Mouse (Mus musculus): ENCODE measurements around the gene Ccdc77.

The Ccdc77 gene

DNA sequence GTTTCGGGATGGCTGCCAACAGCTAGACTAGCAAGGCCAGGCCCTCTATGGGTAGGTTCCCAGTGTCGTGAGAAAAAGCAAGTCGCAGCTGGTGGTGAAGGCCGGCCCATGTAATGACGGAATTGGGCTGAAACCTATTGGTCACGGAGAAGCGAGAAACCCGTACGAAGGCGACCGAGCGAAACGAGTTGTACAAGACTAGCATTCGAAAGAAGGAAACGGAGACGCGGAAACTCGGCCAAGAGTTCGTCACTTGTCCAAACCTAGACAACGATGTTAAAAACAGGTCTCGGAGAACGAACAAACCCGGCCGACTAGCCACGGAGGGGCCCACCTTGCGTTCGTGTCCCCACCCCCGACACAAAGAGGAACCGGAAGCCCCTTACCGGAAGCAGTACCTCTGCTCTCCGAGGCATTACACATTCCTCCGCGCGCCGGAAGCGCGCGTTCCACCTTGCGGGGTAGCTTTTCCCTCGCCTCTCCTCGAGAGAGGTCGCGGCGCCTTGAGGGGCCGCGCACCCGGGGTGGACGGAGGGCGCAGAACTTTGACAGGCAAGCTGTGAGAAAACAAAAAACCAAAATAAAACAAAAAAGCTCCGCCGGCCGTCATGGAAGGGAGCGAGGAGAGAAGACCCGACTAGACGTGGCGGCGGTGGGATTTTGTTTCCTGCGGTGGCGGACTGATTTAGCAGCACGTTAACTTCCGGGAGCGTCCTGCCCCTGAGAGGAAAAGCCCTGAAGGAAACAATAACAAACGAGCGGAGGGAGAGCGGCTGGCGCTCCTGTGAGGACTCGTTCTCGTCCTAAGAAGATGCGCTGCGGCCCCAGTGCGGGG is at the start of gene Ccdc77, which contains the start of gene Kdm5a:
Gene Ccdc77, minus strand, starts transcription at position 687 of the 835 bp plus-strand sequence.
Gene Kdm5a, plus strand, starts transcription at position 437 of the 835 bp plus-strand sequence.
- DNase-seq = peak; percentile 94

GRCm38 (mm10) chr6:120403936-120404335 is 39.8 kb upstream of the Ccdc77 start:
- no peak for DNase-seq

DNA sequence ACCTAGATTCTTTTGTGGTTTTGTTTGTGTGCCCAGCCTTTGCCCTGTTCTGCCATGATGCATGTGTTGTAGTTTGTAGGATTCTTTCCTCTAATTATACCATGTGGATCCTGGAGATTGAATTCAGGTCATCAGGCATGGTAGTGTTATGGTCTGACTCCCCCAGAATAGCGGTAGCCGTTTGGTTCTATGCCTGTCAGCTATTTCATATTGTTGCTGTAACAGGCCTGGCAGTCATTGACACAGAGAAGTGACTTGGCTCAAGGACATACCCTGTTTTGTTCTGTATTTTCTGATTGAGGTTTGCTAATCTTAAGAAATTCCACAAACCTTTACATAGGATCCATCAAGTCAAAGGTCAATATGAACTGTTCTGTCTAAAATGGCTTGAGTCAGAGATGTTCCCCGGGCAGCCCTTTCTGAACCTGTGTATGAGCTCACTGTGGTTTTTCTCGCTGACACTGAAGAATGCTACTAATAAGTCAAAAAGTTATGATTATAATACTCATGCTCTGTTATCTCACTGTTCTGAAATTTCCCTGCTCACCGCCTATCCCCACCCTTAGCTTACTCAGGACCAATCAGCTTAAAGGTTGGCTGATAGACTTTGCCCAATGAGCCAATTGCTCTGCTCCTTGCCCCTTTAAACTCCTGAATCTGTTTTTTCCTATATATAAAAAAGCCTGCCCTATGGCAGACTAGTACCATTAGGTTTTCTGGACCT is 31.6 kb upstream of the Ccdc77 start:
- no peak for DNase-seq

DNA sequence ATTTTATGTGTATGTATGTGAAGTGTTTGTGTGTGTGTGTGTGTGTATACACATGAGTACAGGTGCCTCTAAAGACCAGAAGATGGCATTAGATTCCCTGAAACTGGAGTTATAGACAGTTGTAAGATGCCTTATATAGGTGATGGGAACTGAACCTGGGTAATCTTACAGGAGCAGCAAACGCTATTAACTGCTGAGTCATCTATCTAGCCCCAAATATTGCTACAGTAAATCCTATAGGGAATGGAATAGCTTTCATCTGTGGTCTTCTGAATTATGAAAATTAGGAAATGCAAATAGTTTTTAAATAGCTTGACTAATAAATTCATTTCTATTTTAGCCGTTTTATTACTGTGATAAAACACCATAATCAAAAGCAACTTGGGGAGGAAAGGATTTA is 28.6 kb upstream of the Ccdc77 start:
- DNase-seq = no peak

DNA sequence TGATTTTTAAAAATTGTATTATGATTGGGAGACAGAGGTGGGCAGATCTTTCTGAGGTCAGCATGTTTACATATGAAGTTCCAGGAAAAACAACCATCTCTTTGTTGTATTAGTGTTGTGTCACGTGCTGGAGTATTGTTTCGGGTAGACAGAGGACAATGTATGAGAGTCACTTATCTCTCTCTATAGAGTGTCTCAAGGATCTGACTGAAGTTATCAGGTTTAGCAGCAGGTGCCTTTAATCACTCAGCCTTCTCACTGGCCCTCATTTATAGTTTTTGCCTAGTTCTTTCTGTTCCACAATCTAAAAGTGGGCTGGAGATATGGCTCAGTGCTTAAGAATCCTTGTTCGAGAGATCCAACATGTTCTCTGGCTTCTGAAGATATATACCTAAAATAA is 25.9 kb upstream of the Ccdc77 start:
- DNase-seq = no peak

GRCm38 (mm10) chr6:120376736-120377135 is 12.6 kb upstream of the Ccdc77 start:
- DNase-seq = no peak

GRCm38 (mm10) chr6:120365051-120365450 is 877 bp upstream of the Ccdc77 start:
- no peak for DNase-seq

- DNase-seq = no peak
These were observed 340 bp upstream of the Ccdc77 start for GRCm38 (mm10) chr6:120364523-120364905.

DNA sequence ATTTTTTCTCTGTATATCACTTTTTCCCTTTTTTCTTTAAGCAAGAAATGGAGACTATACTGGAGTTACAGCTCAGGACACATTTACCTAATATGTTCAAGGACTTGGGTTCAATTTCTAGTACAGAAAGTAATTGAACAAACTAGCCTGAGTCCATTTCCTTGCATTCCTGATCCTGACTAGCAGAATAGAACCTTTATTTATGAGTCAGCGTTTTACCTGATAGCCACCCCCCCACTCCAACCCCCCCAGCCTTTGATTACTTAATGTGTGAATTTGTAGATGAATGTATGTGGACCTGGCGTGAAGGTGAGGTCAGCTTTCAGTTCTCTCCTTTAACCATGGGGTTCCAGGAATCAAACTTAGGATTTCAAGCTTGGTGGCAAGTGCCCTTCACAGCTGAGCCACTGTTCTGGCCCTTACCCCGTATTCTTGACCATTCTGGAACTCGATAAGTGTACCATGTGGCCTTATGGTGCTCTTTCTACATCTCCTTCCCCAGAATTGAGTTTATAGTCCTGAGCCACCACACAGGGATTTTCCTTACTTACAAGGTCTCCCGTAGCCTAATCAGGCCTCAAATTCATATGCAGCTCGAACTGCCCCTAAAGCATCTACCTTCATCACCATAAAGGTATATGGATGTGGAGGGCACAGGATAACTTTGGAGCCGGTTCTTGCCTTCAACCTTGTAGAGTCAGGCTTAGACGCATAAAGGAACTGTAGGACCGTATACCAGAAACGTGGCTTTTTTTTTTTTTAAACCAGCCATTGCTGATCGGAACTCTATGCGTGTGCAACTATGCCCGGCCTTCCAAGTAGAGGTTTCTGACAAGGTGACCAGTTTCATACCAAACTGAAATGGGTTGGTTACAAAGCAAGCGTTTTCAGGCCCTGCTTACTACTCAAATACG is 1.1 kb downstream of the Ccdc77 start:
- peak; percentile 3 for DNase-seq

DNA sequence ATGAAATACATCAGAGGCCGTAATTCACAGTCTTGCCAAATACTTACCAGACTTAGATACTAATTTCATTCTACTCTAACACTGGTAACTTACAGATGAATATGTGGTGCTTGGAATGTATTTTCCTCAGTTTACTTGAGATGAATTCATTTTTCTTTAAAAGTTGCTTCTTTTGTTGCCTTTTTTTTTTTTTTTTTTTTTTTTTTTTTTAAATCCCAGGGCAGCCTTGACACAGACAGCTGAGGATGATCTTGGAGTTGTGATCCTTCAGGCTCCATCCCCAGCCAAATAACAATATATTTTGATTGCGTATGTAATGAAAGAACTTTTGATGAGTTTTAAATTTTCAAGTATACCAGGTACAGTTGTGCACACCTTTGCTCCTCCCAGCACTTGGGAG is 2.0 kb downstream of the Ccdc77 start:
- no peak for DNase-seq

GRCm38 (mm10) chr6:120356951-120357945 is 6.9 kb downstream of the Ccdc77 start:
- DNase-seq = peak; percentile 82

DNA sequence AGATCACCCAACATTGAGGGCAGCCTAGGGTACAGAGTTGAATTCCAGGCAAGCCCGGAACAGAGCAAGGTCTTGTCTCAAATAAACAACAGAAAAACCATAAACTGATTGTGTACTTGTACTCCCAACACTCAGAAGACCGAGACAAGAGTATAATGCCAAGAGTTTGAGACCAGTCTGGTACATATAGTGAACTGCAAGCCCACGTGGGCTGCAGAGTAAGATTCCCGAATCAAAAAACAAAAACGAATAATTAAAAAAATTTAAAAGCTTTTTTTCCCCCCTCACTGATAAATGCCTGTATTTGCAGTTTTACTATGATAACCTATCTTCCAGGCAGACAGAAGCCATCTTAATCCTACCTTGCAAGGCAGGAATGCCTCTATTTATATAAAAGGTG is 7.7 kb downstream of the Ccdc77 start:
- DNase-seq = no peak

DNA sequence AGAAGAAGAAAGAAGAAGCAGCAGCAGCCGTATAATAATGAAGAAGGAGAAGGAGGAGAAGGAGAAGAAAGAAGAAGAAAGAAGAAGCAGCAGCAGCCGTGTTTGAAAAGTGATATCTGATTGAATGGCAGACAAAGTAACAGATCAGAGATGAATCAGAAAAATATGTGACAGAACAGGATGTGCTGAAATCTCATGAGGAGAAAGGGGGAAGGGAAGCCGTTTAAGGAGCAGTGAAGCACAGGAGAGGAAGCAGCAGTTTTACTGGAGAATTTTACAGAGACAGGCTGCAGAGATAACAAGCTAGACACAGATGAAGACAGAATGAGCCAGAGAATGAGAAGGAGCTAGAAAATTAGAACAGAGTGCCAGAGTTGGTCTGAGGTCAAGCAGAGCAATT is 15.2 kb downstream of the Ccdc77 start:
- DNase-seq = no peak

DNA sequence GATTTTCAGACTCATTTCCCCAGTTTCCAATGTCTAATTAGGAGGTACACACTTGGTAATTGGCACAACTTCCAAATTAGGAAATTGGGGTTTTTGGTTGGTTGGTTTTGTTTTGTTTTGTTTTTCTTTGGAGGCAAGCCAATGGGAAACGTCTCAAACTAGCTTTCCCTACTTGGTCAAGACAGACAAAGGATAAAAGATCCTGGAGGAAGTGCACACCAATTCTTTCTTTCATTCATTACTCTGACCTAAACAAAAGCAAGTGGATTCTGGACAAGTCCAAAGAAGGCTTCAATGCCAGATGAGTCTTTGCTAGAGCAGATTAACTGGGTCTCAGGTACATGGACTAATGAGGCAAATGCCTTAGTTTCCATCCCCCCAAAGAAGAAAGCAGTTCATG is 20.2 kb downstream of the Ccdc77 start:
- no peak for DNase-seq

DNA sequence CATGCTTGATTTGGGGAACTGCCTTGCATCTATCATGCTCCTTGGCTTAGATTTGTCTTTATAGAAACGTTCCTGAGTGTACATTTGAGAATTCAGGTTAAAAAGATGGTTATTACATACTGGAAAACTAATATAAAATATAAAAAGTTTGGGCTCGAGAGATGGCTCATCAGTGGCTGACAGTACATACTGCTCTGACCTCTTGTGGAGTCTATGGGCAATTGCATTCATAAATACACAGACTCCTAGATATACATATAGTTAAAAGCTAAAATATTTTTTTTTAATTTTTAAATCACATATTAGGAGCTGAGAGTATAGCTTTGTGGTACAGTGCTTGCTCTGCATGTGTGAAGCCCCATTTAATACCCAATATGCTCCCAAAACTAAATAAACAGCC is 31.8 kb downstream of the Ccdc77 start:
- DNase-seq = no peak

DNA sequence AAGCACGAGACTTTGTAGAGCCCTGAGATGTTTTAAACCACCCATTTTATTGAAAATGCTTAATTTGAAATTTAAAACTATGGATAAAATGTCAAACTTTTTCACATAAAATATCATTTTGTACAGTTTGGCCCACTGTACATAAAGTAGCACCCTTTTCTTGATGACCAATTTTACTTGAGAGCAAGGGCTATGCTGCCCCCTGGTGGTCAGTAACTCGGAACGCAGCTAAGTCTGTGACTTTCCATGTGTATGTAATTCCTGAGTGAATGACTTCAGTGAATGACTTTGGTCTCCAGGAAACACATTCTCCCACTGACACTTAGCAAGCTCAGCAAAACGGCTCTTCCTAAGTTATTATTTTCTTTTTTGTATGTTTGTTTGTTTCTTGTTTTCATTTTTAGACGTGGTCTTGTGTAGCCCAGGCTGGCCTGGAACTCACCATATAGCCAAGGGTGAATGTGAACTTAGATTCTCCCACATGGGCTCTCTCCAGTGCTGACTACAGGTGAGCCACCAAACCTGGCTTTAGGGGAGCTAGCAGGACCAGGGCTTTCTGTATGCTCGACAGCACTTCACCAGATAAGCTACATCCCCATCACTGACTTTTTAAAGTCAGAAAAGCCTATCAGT is 39.8 kb downstream of the Ccdc77 start:
- peak; percentile 81 for DNase-seq

DNA sequence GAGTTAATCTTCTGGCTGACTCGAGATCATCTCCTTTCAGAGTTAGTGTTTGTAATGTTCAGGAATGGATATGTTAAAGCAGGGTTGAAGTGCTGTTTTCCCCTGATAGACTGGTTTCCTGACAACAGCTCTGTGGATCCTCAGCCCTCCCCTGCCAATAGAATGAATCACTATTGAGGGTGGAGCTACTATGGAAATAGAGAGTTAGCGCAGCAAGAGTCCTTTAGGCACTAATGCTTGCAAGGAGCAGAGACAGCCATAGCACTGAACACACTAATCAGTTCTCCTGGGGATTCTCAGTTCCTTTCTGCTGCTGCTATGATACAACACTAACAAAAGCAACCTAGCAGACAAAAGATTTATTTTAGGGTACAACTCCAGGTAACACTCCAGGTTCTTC is 43.8 kb downstream of the Ccdc77 start:
- no peak for DNase-seq

DNA sequence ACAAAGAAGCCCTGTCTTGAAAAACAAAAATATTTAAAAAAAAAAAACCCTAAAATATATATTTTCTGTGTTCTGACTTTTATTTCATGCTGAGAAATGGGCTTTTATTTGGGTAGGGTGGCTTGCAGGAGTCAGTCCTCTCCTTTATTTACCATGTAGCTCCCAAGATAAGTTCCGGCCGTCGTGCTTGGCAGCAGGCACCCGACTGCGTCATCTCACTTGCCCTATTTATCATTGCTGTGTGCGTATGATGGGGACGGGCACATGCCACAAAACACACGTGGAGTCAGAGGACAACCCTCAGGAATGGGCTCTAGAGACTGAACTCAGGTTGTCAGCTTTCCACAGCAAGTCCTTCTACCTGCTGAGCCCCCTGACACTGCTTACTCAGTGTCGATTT is 45.0 kb downstream of the Ccdc77 start:
- no peak for DNase-seq

- DNase-seq = no peak
These were observed 45.8 kb downstream of the Ccdc77 start for GRCm38 (mm10) chr6:120318303-120318940.

DNA sequence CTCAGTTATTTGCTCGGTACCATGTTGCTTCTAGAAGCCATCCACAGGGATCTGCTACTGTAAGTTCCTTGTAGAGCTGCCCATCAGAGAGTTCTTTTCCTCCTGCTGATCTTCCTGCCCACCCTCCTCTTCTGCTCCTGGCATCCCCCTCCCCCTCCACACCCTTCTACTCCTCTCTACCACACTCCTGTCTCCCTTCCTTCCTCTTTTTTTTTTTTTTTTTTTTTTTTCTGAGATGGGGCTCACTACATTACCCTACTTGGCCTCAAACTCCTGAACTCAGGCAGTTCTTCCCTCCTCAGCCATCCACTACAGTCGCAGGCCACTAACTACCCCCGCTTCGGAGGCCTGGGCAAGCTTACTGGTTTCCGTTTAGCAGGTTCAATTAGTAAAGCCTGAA is 51.7 kb downstream of the Ccdc77 start:
- no peak for DNase-seq

- DNase-seq = no peak
These were observed 54.4 kb downstream of the Ccdc77 start for GRCm38 (mm10) chr6:120309787-120310186.
